Mouse (Mus musculus): ENCODE measurements around the gene Olfr959. TPM values are rescaled to one million over a fixed set of nuclear protein-coding genes. Genes with fewer than 3 reads are reported as not detected.
A peak's percentile ranks its signal among the peaks of the same experiment; 100 is the strongest.

The Olfr959 gene
- not detected in 2 replicates for polyA plus RNA-seq (2016; fragmentation: Nextera tagmentation; extraction: Ambion mirVana)

DNA sequence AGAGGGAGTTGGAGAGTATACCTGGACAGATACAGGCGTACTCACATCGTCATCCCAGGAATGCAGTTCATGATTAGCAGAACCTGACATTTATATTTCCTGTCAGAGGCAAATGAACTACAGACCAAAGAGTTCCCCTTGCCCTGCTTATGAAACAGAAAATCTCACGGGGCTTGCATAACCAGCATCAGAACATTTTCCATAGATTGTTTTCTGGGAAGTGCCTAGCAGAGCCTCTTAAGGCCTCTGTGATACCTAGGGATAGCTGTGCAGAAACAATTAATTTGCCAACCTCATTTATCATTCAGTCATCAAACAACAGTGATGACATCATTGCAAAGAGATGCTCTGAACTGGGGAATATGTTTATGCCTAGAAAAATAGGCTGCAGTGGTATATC lies at the start of gene Olfr959:
Olfr959 (minus strand) TSS at position 101 of the 400 bp plus-strand sequence.
- Histone ChIP-seq H3K9me3 (no peaks in the 10 kb centered on the region), H3K9ac (replicated peaks) (no peak within 1 kb of the TSS), H3K36me3 (no peaks in the 10 kb centered on the region), H3K4me3 (replicated peaks) (no peak within 1 kb of the TSS), H3K4me1 (replicated peaks) (no peaks in the 10 kb centered on the region), H3K4me2 (no peak within 1 kb of the TSS), H3K27ac (no peak within 1 kb of the TSS), H3K27me3 (no peaks in the 10 kb centered on the region)
- 66% methylated on average over 3 of the region's 3 CpGs for whole genome bisulfite sequencing
- no peak for ATAC-seq (ENCODE audit: insufficient number of reproducible peaks, insufficient read depth, low FRiP score, low TSS enrichment, low read depth)

DNA sequence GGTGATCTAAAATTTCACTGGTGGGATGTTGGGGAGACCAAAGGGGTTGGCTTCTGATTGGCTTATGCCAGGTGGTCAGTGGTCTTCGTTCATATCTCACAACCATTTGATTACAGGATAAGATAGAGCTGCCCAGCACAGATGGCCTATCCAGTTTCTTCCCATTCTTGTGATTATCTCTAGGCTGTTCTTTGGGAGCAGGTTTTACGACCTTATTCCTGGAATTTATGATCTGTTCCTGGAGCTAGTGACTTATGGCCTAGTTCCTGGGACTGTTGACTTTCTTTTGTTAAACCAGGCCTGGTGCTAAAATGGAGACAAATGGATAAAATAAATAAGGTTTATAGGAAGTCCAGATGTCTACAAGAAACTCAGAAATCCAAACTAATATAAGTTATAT lies 49.3 kb upstream of the Olfr959 start:
- WGBS: 41% methylated on average over 2 of the region's 2 CpGs
- Histone ChIP-seq H3K4me2 (no peak overlapping the region), H3K4me1 (replicated peaks) (no peaks in the 10 kb centered on the region), H3K4me3 (replicated peaks) (no peak overlapping the region), H3K27me3 (no peaks in the 10 kb centered on the region), H3K36me3 (no peaks in the 10 kb centered on the region), H3K9me3 (no peaks in the 10 kb centered on the region), H3K27ac (no peak overlapping the region), H3K9ac (replicated peaks) (no peak overlapping the region)
- ATAC-seq (ENCODE audit: insufficient number of reproducible peaks, insufficient read depth, low FRiP score, low TSS enrichment, low read depth): no peak

DNA sequence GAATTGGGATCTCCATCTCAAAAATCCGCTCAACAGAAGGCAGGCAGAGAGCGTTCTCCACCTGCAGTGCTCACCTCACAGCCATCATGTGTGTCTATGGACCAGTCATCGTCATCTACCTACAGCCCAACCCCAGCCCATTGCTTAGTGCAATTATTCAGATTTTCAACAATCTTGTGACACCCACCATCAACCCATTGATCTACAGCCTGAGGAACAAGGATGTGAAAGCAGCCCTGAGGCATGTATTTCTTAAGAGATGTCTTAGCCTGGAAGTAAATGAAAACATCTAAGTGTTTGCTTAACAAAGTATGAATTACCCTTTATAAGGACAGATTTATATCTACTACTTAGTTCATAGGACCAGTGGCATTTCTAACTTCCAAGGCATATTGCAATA lies 48.4 kb upstream of the Olfr959 start:
- no peaks in the 10 kb centered on the region for H3K4me1 ChIP-seq (replicated peaks)
- H3K4me3 ChIP-seq (replicated peaks): no peak overlapping the region
- H3K36me3 ChIP-seq: no peaks in the 10 kb centered on the region
- H3K4me2 ChIP-seq: no peak overlapping the region
- 97% methylated on average over 3 of the region's 3 CpGs for WGBS
- H3K9ac ChIP-seq (replicated peaks): no peak overlapping the region
- no peaks in the 10 kb centered on the region for H3K9me3 ChIP-seq
- no peaks in the 10 kb centered on the region for H3K27me3 ChIP-seq
- no peak overlapping the region for H3K27ac ChIP-seq
- ATAC-seq (ENCODE audit: insufficient number of reproducible peaks, insufficient read depth, low FRiP score, low TSS enrichment, low read depth): no peak

- no peak within 1 kb of the TSS for H3K9ac ChIP-seq (replicated peaks)
- no peaks in the 10 kb centered on the region for H3K36me3 ChIP-seq
- H3K4me2 ChIP-seq: no peak within 1 kb of the TSS
- no peak for ATAC-seq (ENCODE audit: insufficient number of reproducible peaks, insufficient read depth, low FRiP score, low TSS enrichment, low read depth)
- no peak within 1 kb of the TSS for H3K27ac ChIP-seq
- WGBS: 86% methylated on average over 1 of the region's 1 CpGs
- no peaks in the 10 kb centered on the region for H3K27me3 ChIP-seq
- no peaks in the 10 kb centered on the region for H3K4me1 ChIP-seq (replicated peaks)
- H3K9me3 ChIP-seq: no peaks in the 10 kb centered on the region
- no peak within 1 kb of the TSS for H3K4me3 ChIP-seq (replicated peaks)
Observed at GRCm38 (mm10) chr9:39621073-39621472, 45.7 kb upstream of the Olfr959 start, which contains the start of gene Olfr960. Olfr960 (plus strand) TSS chr9:39621373.

DNA sequence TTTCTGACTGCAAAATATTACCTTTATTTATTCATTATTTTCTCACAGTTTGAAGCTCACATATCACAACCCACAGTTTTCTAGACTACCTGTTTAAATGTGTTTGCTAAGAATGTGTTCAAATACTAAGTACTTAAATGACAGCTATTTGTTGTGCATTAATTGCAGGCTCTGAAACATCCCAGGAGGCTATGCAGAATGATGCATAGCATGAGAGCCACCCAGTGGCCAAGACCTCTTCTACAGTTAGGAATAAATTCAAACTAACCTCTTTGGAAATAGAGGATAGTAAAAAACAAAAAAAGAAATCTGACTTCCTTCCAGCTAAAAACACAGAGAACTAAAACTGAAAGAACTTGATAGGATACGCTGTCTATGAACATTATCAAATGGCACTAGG lies 36.6 kb upstream of the Olfr959 start:
- no peaks in the 10 kb centered on the region for H3K36me3 ChIP-seq
- no peaks in the 10 kb centered on the region for H3K4me1 ChIP-seq (replicated peaks)
- no peak overlapping the region for H3K9ac ChIP-seq (replicated peaks)
- ATAC-seq (ENCODE audit: insufficient number of reproducible peaks, insufficient read depth, low FRiP score, low TSS enrichment, low read depth): no peak
- 50% methylated on average over 1 of the region's 1 CpGs for WGBS
- H3K9me3 ChIP-seq: no peaks in the 10 kb centered on the region
- H3K4me3 ChIP-seq (replicated peaks): no peak overlapping the region
- no peaks in the 10 kb centered on the region for H3K27me3 ChIP-seq
- no peak overlapping the region for H3K4me2 ChIP-seq
- H3K27ac ChIP-seq: no peak overlapping the region

DNA sequence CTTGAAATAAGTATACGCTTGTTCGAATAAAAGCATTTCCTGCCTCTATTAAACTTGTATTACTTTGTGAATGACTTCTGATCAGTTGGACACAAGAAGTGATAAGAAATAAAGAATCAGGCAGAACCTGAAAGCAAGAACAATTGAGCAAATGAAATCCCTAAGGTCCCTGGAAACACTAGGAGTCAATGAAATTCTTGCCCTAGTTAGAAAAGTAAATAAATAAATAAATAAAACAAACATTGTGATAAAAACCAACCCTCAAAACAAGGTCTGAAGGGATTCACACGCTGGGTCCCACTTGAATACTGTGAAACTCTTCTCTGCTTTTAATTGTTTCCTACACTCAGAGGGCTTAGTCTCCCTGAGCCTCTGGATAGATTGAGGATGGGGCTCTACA lies 35.0 kb upstream of the Olfr959 start, which contains the start of gene Olfr148:
Olfr148 (plus strand) TSS at position 301 of the 400 bp plus-strand sequence.
- no peak within 1 kb of the TSS for H3K9ac ChIP-seq (replicated peaks)
- 72% methylated on average over 3 of the region's 3 CpGs for WGBS
- no peaks in the 10 kb centered on the region for H3K27me3 ChIP-seq
- no peaks in the 10 kb centered on the region for H3K36me3 ChIP-seq
- no peaks in the 10 kb centered on the region for H3K4me1 ChIP-seq (replicated peaks)
- no peaks in the 10 kb centered on the region for H3K9me3 ChIP-seq
- H3K4me2 ChIP-seq: no peak within 1 kb of the TSS
- no peak for ATAC-seq (ENCODE audit: insufficient number of reproducible peaks, insufficient read depth, low FRiP score, low TSS enrichment, low read depth)
- H3K27ac ChIP-seq: no peak within 1 kb of the TSS
- H3K4me3 ChIP-seq (replicated peaks): no peak within 1 kb of the TSS

DNA sequence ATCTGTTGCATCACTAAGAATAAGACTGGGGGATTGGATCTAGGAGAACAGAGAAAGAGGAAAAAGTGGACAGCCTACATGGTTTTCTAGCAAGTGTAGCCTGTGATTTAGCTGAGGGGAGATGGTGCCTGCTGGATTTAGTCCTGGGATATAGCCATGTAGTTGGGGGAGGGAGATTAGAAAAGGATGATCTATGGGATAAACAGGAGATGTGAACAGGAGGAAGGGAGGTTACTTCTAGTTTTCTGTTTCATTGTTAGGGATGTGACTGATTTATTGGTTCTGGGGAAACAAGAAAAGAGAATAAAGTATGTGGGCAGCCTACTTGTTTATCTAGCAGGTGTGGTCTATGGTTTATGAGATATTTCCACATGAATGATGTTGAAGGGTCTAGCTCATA lies 33.1 kb upstream of the Olfr959 start:
- no peak overlapping the region for H3K4me3 ChIP-seq (replicated peaks)

GRCm38 (mm10) chr9:39603999-39604453 lies 28.7 kb upstream of the Olfr959 start, which contains the start of gene AW551984:
AW551984 (minus strand) TSS chr9:39604403.
- Histone ChIP-seq H3K4me2 (peak within 1 kb of the TSS; percentile 76), H3K36me3 (no peaks in the 10 kb centered on the region), H3K4me3 (replicated peaks) (peak within 1 kb of the TSS; percentile 42), H3K4me1 (replicated peaks) (0 out of 2 replicates have a peak, but pooled peaks cover 7% of the 10 kb centered on the region), H3K27ac (peak within 1 kb of the TSS; percentile 45; the same call in 1 of the 2 replicates), H3K9ac (replicated peaks) (peak within 1 kb of the TSS; percentile 34; the same call in 1 of the 2 replicates), H3K27me3 (no peaks in the 10 kb centered on the region), H3K9me3 (no peaks in the 10 kb centered on the region)
- peak; percentile 89 for ATAC-seq (ENCODE audit: insufficient number of reproducible peaks, insufficient read depth, low FRiP score, low TSS enrichment, low read depth)
- 0% methylated on average over 8 of the region's 8 CpGs for WGBS

More for the DNA sequence above, 33.1 kb upstream of the Olfr959 start:
- Histone ChIP-seq H3K9ac (replicated peaks) (no peak overlapping the region), H3K9me3 (no peaks in the 10 kb centered on the region), H3K27ac (no peak overlapping the region), H3K4me1 (replicated peaks) (0 out of 2 replicates have a peak, but pooled peaks cover 4% of the 10 kb centered on the region), H3K4me2 (no peak overlapping the region), H3K36me3 (no peaks in the 10 kb centered on the region), H3K27me3 (no peaks in the 10 kb centered on the region)
- no peak for ATAC-seq (ENCODE audit: insufficient number of reproducible peaks, insufficient read depth, low FRiP score, low TSS enrichment, low read depth)

DNA sequence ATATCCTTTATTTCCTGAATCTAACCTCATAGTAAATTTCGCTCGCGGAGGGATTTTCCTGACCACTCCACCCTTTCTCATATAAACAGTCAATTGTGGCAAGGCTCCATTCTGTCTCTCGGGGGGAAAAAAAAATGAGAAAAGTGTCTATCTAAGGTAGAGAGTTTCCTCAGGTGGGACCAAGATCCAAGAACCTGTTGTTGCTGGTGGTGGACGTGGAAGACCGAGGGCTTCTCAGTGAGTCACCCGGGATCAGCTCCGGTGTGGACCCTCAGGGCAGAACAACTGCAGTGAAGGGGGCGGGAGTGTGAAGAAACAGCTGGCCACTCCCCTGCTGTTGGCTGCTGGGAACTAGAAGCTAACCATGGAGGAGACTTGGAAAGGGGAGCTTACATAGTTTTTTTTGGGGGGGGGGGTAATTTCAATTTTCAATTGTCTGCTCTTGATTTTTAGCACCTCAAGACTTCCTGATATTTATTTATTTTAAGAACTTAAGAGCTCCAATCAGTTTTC lies 28.0 kb upstream of the Olfr959 start:
- Histone ChIP-seq H3K27ac (peak overlapping the region; percentile 45; the same call in 1 of the 2 replicates), H3K9me3 (no peaks in the 10 kb centered on the region), H3K4me2 (peak overlapping the region; percentile 76), H3K27me3 (no peaks in the 10 kb centered on the region), H3K4me1 (replicated peaks) (0 out of 2 replicates have a peak, but pooled peaks cover 7% of the 10 kb centered on the region), H3K36me3 (no peaks in the 10 kb centered on the region), H3K9ac (replicated peaks) (0 out of 2 replicates have a peak overlapping the region, but pooled peaks have one; percentile 24), H3K4me3 (replicated peaks) (peak overlapping the region; percentile 42)
- 1% methylated on average over 9 of the region's 9 CpGs for WGBS
- peak; percentile 69; the same call in 1 of the 2 replicates for ATAC-seq (ENCODE audit: insufficient number of reproducible peaks, insufficient read depth, low FRiP score, low TSS enrichment, low read depth)

DNA sequence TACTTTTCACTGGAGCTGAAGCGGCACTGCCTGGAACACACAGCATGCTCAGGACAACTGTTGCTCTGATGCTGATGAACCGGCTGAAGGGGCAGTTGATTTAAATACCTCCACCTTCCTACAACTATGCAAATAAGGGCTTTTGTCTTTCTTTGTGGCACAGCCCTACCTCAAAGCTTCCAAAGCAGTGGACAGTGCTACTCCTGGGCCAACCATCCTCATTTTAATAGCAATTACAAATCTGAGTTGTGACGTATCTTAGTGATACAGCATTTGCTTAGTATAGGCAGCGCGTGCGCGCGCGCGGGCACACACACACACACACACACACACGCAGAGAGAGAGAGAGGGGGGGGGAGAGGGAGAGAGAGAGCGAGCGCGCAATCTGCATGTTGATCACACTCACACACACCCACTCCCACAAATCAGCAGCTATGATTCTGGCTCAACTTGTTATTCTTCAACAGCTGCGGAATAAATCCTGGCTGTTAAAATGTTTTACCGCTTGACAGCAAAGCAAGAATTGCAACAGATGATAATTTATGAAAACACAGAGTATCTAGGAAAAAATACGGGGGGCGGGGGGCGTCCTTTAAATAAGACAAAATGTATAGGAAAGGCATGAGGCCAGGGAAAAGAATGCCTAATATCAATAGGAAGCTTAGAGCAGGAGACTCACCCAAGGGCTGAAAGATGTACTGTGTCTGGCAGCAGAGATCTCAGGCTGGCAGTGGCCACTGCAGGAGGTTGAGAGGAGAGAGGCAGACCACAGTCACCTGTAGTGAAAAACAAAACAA lies 27.4 kb upstream of the Olfr959 start:
- 2% methylated on average over 19 of the region's 19 CpGs for WGBS
- peak overlapping the region; percentile 42 for H3K4me3 ChIP-seq (replicated peaks)
- no peaks in the 10 kb centered on the region for H3K27me3 ChIP-seq
- peak; percentile 71 for ATAC-seq (ENCODE audit: insufficient number of reproducible peaks, insufficient read depth, low FRiP score, low TSS enrichment, low read depth)
- H3K4me1 ChIP-seq (replicated peaks): 0 out of 2 replicates have a peak, but pooled peaks cover 7% of the 10 kb centered on the region
- peaks cover 1% of the 10 kb centered on the region; the same call in 1 of the 2 replicates for H3K36me3 ChIP-seq
- H3K4me2 ChIP-seq: peak overlapping the region; percentile 76
- H3K9ac ChIP-seq (replicated peaks): peak overlapping the region; percentile 40
- no peaks in the 10 kb centered on the region for H3K9me3 ChIP-seq
- H3K27ac ChIP-seq: peak overlapping the region; percentile 37; the same call in 1 of the 2 replicates

DNA sequence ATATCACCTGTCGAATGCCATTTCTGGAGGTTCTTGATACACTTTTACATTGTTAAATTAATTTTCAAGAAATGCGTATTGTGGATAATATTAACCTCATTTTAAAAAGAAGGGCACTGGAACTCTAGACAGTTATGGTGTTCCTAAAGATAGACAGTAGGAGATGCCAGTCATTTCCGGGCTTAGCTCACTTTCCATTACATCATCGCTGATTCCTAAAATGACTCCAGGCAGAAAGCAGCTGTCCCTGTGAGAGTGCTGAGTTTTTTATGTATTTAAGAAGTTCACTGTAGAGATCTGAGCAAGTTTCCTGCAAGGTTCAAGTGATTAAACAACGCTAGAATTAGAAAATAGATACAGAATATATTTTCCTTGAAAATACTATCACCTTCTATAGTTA lies 1.7 kb upstream of the Olfr959 start:
- Histone ChIP-seq H3K9me3 (no peaks in the 10 kb centered on the region), H3K27me3 (no peaks in the 10 kb centered on the region), H3K9ac (replicated peaks) (no peak overlapping the region), H3K27ac (no peak overlapping the region), H3K4me1 (replicated peaks) (no peaks in the 10 kb centered on the region), H3K4me2 (no peak overlapping the region), H3K4me3 (replicated peaks) (no peak overlapping the region), H3K36me3 (no peaks in the 10 kb centered on the region)
- no peak for ATAC-seq (ENCODE audit: insufficient number of reproducible peaks, insufficient read depth, low FRiP score, low TSS enrichment, low read depth)
- 87% methylated on average over 5 of the region's 5 CpGs for WGBS

Measured in limb, embryonic 12.5 days (tissue).